Mouse (Mus musculus): Measurements from ENCODE around the gene Ikzf1. TPM values are rescaled to one million over a fixed set of nuclear protein-coding genes. Genes with fewer than 3 reads are reported as not detected.
A peak's percentile ranks its signal among the peaks of the same experiment; 100 is the strongest.

The Ikzf1 gene
- 645 and 923 TPM in 2 replicates for polyA plus RNA-seq (2012; rRNA removed)

- no peaks in the 10 kb centered on the region for H3K27me3 ChIP-seq (ENCODE audit: control insufficient read depth, insufficient read depth, low read length)
- H3K27ac ChIP-seq (ENCODE audit: control insufficient read depth, insufficient read depth, low read length), result peak within 1 kb of the TSS; percentile 97
- H3K4me1 ChIP-seq (replicated peaks; ENCODE audit: control insufficient read depth, insufficient read depth, low read length), result peaks cover 14% of the 10 kb centered on the region
- DNase-seq, result peak; percentile 49
- TF ChIP-seq POLR2A (IDR thresholded peaks at IDR 0.05; ENCODE audit: control insufficient read depth, extremely low read depth, insufficient read depth, low read length, poor library complexity), result 0 out of 2 replicates have a peak, but pooled peaks have one; percentile 48
- 0 out of 2 replicates have a peak, but pooled peaks have one; percentile 11 for TF ChIP-seq CTCF (IDR thresholded peaks at IDR 0.05; ENCODE audit: borderline replicate concordance, control insufficient read depth, extremely low read depth, insufficient read depth, low read length, poor library complexity)
- H3K4me3 ChIP-seq (ENCODE audit: control insufficient read depth, insufficient read depth, low read length), result peak within 1 kb of the TSS; percentile 97
- WGBS, result 6% methylated on average over 100 of the region's 100 CpGs
- no peaks in the 10 kb centered on the region for H3K36me3 ChIP-seq (ENCODE audit: control insufficient read depth, insufficient read depth, low read length)
These were observed at the start of gene Ikzf1 for GRCm38 (mm10) chr11:11684930-11685852. Gene Ikzf1, plus strand, starts transcription at chr11:11685003.

GRCm38 (mm10) chr11:11644303-11644702 is 40.5 kb upstream of the Ikzf1 start:
- Histone ChIP-seq H3K36me3 (ENCODE audit: control insufficient read depth, insufficient read depth, low read length) (no peaks in the 10 kb centered on the region), H3K4me1 (replicated peaks; ENCODE audit: control insufficient read depth, insufficient read depth, low read length) (0 out of 2 replicates have a peak, but pooled peaks cover 2% of the 10 kb centered on the region), H3K27me3 (ENCODE audit: control insufficient read depth, insufficient read depth, low read length) (no peaks in the 10 kb centered on the region), H3K4me3 (ENCODE audit: control insufficient read depth, insufficient read depth, low read length) (no peak overlapping the region), H3K27ac (ENCODE audit: control insufficient read depth, insufficient read depth, low read length) (no peak overlapping the region)
- no peak for DNase-seq
- TF ChIP-seq CTCF (IDR thresholded peaks at IDR 0.05; ENCODE audit: borderline replicate concordance, control insufficient read depth, extremely low read depth, insufficient read depth, low read length, poor library complexity) (no peak), POLR2A (IDR thresholded peaks at IDR 0.05; ENCODE audit: control insufficient read depth, extremely low read depth, insufficient read depth, low read length, poor library complexity) (no peak)

GRCm38 (mm10) chr11:11656388-11656787 is 28.4 kb upstream of the Ikzf1 start:
- peaks cover 35% of the 10 kb centered on the region for H3K4me1 ChIP-seq (replicated peaks; ENCODE audit: control insufficient read depth, insufficient read depth, low read length)
- no peaks in the 10 kb centered on the region for H3K36me3 ChIP-seq (ENCODE audit: control insufficient read depth, insufficient read depth, low read length)
- no peak overlapping the region for H3K4me3 ChIP-seq (ENCODE audit: control insufficient read depth, insufficient read depth, low read length)
- DNase-seq, result peak; percentile 35
- 15% methylated on average over 3 of the region's 3 CpGs for WGBS
- peak overlapping the region; percentile 92 for H3K27ac ChIP-seq (ENCODE audit: control insufficient read depth, insufficient read depth, low read length)
- no peak for TF ChIP-seq CTCF (IDR thresholded peaks at IDR 0.05; ENCODE audit: borderline replicate concordance, control insufficient read depth, extremely low read depth, insufficient read depth, low read length, poor library complexity)
- no peak for TF ChIP-seq POLR2A (IDR thresholded peaks at IDR 0.05; ENCODE audit: control insufficient read depth, extremely low read depth, insufficient read depth, low read length, poor library complexity)
- no peaks in the 10 kb centered on the region for H3K27me3 ChIP-seq (ENCODE audit: control insufficient read depth, insufficient read depth, low read length)

- peak; percentile 75 for DNase-seq
- Histone ChIP-seq H3K27me3 (ENCODE audit: control insufficient read depth, insufficient read depth, low read length) (no peaks in the 10 kb centered on the region), H3K36me3 (ENCODE audit: control insufficient read depth, insufficient read depth, low read length) (no peaks in the 10 kb centered on the region), H3K4me3 (ENCODE audit: control insufficient read depth, insufficient read depth, low read length) (no peak overlapping the region), H3K27ac (ENCODE audit: control insufficient read depth, insufficient read depth, low read length) (peak overlapping the region; percentile 92), H3K4me1 (replicated peaks; ENCODE audit: control insufficient read depth, insufficient read depth, low read length) (peaks cover 38% of the 10 kb centered on the region)
- WGBS, result 6% methylated on average over 5 of the region's 5 CpGs
- TF ChIP-seq POLR2A (IDR thresholded peaks at IDR 0.05; ENCODE audit: control insufficient read depth, extremely low read depth, insufficient read depth, low read length, poor library complexity), result no peak
- no peak for TF ChIP-seq CTCF (IDR thresholded peaks at IDR 0.05; ENCODE audit: borderline replicate concordance, control insufficient read depth, extremely low read depth, insufficient read depth, low read length, poor library complexity)
These were observed 27.7 kb upstream of the Ikzf1 start for GRCm38 (mm10) chr11:11656995-11657530.

- H3K4me1 ChIP-seq (replicated peaks; ENCODE audit: control insufficient read depth, insufficient read depth, low read length), result peaks cover 38% of the 10 kb centered on the region
- H3K36me3 ChIP-seq (ENCODE audit: control insufficient read depth, insufficient read depth, low read length), result no peaks in the 10 kb centered on the region
- WGBS, result 31% methylated on average over 4 of the region's 4 CpGs
- no peak overlapping the region for H3K4me3 ChIP-seq (ENCODE audit: control insufficient read depth, insufficient read depth, low read length)
- H3K27ac ChIP-seq (ENCODE audit: control insufficient read depth, insufficient read depth, low read length), result peak overlapping the region; percentile 92
- no peaks in the 10 kb centered on the region for H3K27me3 ChIP-seq (ENCODE audit: control insufficient read depth, insufficient read depth, low read length)
- no peak for TF ChIP-seq POLR2A (IDR thresholded peaks at IDR 0.05; ENCODE audit: control insufficient read depth, extremely low read depth, insufficient read depth, low read length, poor library complexity)
- TF ChIP-seq CTCF (IDR thresholded peaks at IDR 0.05; ENCODE audit: borderline replicate concordance, control insufficient read depth, extremely low read depth, insufficient read depth, low read length, poor library complexity), result no peak
- DNase-seq, result no peak
These were observed 27.2 kb upstream of the Ikzf1 start for GRCm38 (mm10) chr11:11657634-11658033.

- Histone ChIP-seq H3K27ac (ENCODE audit: control insufficient read depth, insufficient read depth, low read length) (peak overlapping the region; percentile 32; the same call in 1 of the 2 replicates), H3K27me3 (ENCODE audit: control insufficient read depth, insufficient read depth, low read length) (no peaks in the 10 kb centered on the region), H3K36me3 (ENCODE audit: control insufficient read depth, insufficient read depth, low read length) (no peaks in the 10 kb centered on the region), H3K4me1 (replicated peaks; ENCODE audit: control insufficient read depth, insufficient read depth, low read length) (peaks cover 38% of the 10 kb centered on the region), H3K4me3 (ENCODE audit: control insufficient read depth, insufficient read depth, low read length) (no peak overlapping the region)
- no peak for TF ChIP-seq CTCF (IDR thresholded peaks at IDR 0.05; ENCODE audit: borderline replicate concordance, control insufficient read depth, extremely low read depth, insufficient read depth, low read length, poor library complexity)
- TF ChIP-seq POLR2A (IDR thresholded peaks at IDR 0.05; ENCODE audit: control insufficient read depth, extremely low read depth, insufficient read depth, low read length, poor library complexity), result no peak
- no peak for DNase-seq
- WGBS, result 71% methylated on average over 4 of the region's 4 CpGs
These were observed 26.0 kb upstream of the Ikzf1 start for GRCm38 (mm10) chr11:11658834-11659233.
